ENCODE assay signal across 11 mouse cellular contexts in genomic region chr3:37916786-37917479, GRCm38 (mm10).
DNase-seq lines count a peak whose midpoint lies in the region; ATAC-seq and TF ChIP-seq lines count a peak whose summit lies in the region.
"Had no signal": no experiment of that assay in that cellular context is flagged by ENCODE, and none has a peak within 500 bp of the region (broad histone marks: within the 10 kb centered on the region; RNA-seq: fewer than 3 reads in every experiment).

No protein-coding gene starts in this region.

- H3K4me3 ChIP-seq in hindbrain, embryonic 10.5 days = peak overlapping the region; percentile 4; the same call in 1 of the 2 replicates
- no peak overlapping the region for H3K4me3 ChIP-seq in hindbrain, postnatal 0 days (ENCODE audit: low read length)
- no peak overlapping the region for H3K4me3 ChIP-seq in kidney, adult 2 months (ENCODE audit: insufficient read depth, low read depth, low read length)
- no peak overlapping the region for H3K4me3 ChIP-seq in neural tube, embryonic 11.5 days (ENCODE audit: low read depth, low read length)
- H3K4me3 ChIP-seq: liver, embryonic 13.5 days had no signal

- H3K36me3 ChIP-seq in hindbrain, embryonic 10.5 days = no peaks in the 10 kb centered on the region
- no peaks in the 10 kb centered on the region for H3K36me3 ChIP-seq in hindbrain, postnatal 0 days (ENCODE audit: insufficient read depth, low read length)
- H3K36me3 ChIP-seq in kidney, adult 2 months (ENCODE audit: control insufficient read depth, insufficient read depth, low read length) = no peaks in the 10 kb centered on the region
- H3K36me3 ChIP-seq in neural tube, embryonic 11.5 days (ENCODE audit: control insufficient read depth, insufficient read depth, low read length) = no peaks in the 10 kb centered on the region
- H3K36me3 ChIP-seq: liver, embryonic 13.5 days had no signal

- H3K4me1 ChIP-seq in hindbrain, embryonic 10.5 days (replicated peaks) = peaks cover 22% of the 10 kb centered on the region
- H3K4me1 ChIP-seq in hindbrain, postnatal 0 days (ENCODE audit: insufficient read depth, low read length) = no peaks in the 10 kb centered on the region
- H3K4me1 ChIP-seq in kidney, adult 2 months (ENCODE audit: control insufficient read depth, insufficient read depth, low read length) = no peaks in the 10 kb centered on the region
- peaks cover 3% of the 10 kb centered on the region; the same call in 1 of the 2 replicates for H3K4me1 ChIP-seq in neural tube, embryonic 11.5 days (ENCODE audit: control insufficient read depth, insufficient read depth, low read length)
- H3K4me1 ChIP-seq: liver, embryonic 13.5 days had no signal

- peak; percentile 59 for DNase-seq in hindbrain, embryonic 10.5 days (ENCODE audit: low spot score)
- DNase-seq in hindbrain, postnatal 0 days (ENCODE audit: low spot score) = no peak
- peak; percentile 81 for DNase-seq in embryo, embryonic 11 days
- peak; percentile 87 for DNase-seq in kidney, adult 2 months
- peak; percentile 73 for DNase-seq in neural tube, embryonic 11.5 days (ENCODE audit: low spot score)
- no peak for DNase-seq in ovary, postnatal 10 days (ENCODE audit: low spot score)
- no peak for DNase-seq in cerebellum, adult 9-11 months
- DNase-seq in cerebellum, adult 9-10 months = no peak
- DNase-seq: cerebellum, adult 18-20 months; liver, embryonic 13.5 days; thymus, postnatal 36 days had no signal

- TF ChIP-seq POLR2A in kidney, adult 2 months (IDR thresholded peaks at IDR 0.05; ENCODE audit: low read depth, low read length) = no peak

- no peak for ATAC-seq in hindbrain, postnatal 0 days
- ATAC-seq in neural tube, embryonic 11.5 days (ENCODE audit: insufficient read depth, low FRiP score, low TSS enrichment) = peak; percentile 86

- H3K27me3 ChIP-seq in hindbrain, embryonic 10.5 days (ENCODE audit: insufficient read depth, poor library complexity, severe bottlenecking) = peaks cover 46% of the 10 kb centered on the region
- H3K27me3 ChIP-seq in hindbrain, postnatal 0 days (ENCODE audit: insufficient read depth, low read length) = no peaks in the 10 kb centered on the region
- H3K27me3 ChIP-seq in kidney, adult 2 months (replicated peaks; ENCODE audit: control insufficient read depth, insufficient read depth, low read length) = no peaks in the 10 kb centered on the region
- H3K27me3 ChIP-seq in neural tube, embryonic 11.5 days (ENCODE audit: control insufficient read depth, insufficient read depth, low read length) = peaks cover 33% of the 10 kb centered on the region
- H3K27me3 ChIP-seq: liver, embryonic 13.5 days had no signal

- H3K9ac ChIP-seq in hindbrain, postnatal 0 days (replicated peaks; ENCODE audit: low read length) = no peak overlapping the region
- H3K9ac ChIP-seq in neural tube, embryonic 11.5 days (ENCODE audit: low read length) = no peak overlapping the region
- H3K9ac ChIP-seq: liver, embryonic 13.5 days had no signal

- H3K9me3 ChIP-seq in hindbrain, embryonic 10.5 days = no peaks in the 10 kb centered on the region
- no peaks in the 10 kb centered on the region for H3K9me3 ChIP-seq in hindbrain, postnatal 0 days (ENCODE audit: low read length)
- H3K9me3 ChIP-seq in neural tube, embryonic 11.5 days (ENCODE audit: control insufficient read depth, low read length) = no peaks in the 10 kb centered on the region
- H3K9me3 ChIP-seq: liver, embryonic 13.5 days had no signal

- TF ChIP-seq CTCF in hindbrain, postnatal 0 days (IDR thresholded peaks at IDR 0.05; ENCODE audit: low read depth) = no peak
- no peak for TF ChIP-seq CTCF in kidney, adult 2 months (conservative IDR thresholded peaks at IDR 0.05; ENCODE audit: insufficient read depth, insufficient read length, low read depth, low read length)

- 13% methylated on average over 14 of the region's 14 CpGs for WGBS in hindbrain, embryonic 10.5 days
- 17% methylated on average over 14 of the region's 14 CpGs for WGBS in hindbrain, postnatal 0 days
- WGBS in kidney, adult 2 months = 38% methylated on average over 14 of the region's 14 CpGs
- WGBS in neural tube, embryonic 11.5 days = 5% methylated on average over 14 of the region's 14 CpGs

- H3K4me2 ChIP-seq in hindbrain, postnatal 0 days (ENCODE audit: low read depth, low read length) = no peak overlapping the region
- no peak overlapping the region for H3K4me2 ChIP-seq in neural tube, embryonic 11.5 days (ENCODE audit: low read depth)
- H3K4me2 ChIP-seq: liver, embryonic 13.5 days had no signal

- H3K27ac ChIP-seq in hindbrain, embryonic 10.5 days = peak overlapping the region; percentile 59
- H3K27ac ChIP-seq in hindbrain, postnatal 0 days = no peak overlapping the region
- H3K27ac ChIP-seq in kidney, adult 2 months (ENCODE audit: insufficient read depth, low read depth, low read length) = peak overlapping the region; percentile 97
- no peak overlapping the region for H3K27ac ChIP-seq in neural tube, embryonic 11.5 days (ENCODE audit: low read depth, low read length)
- H3K27ac ChIP-seq: liver, embryonic 13.5 days had no signal

Comparison
In these comparisons a context has a peak if more than half of its experiments do, and no peak if none do; other contexts are left out.
1. DNase-seq: peak in hindbrain, embryonic 10.5 days (single experiment), embryo, embryonic 11 days (single experiment), kidney, adult 2 months (single experiment) and neural tube, embryonic 11.5 days (single experiment); none in hindbrain, postnatal 0 days (single experiment), ovary, postnatal 10 days (single experiment), cerebellum, adult 9-11 months (single experiment) and cerebellum, adult 9-10 months (single experiment).
2. H3K27ac ChIP-seq: peak in hindbrain, embryonic 10.5 days (single experiment) and kidney, adult 2 months (single experiment); none in hindbrain, postnatal 0 days (single experiment) and neural tube, embryonic 11.5 days (single experiment).